Mouse (Mus musculus) embryonic fibroblast, embryonic 13.5 days (primary cell): ENCODE measurements around the gene Arfip1.

Experiments used
- CTCF ChIP-seq: IDR thresholded peaks from 2 replicates; pipeline ENCODE4 v1.5.1; 2011; ENCODE audit warnings: mild to moderate bottlenecking, control low read depth, low read length, moderate library complexity, borderline replicate concordance; ENCODE audit not compliant: insufficient read depth
- POLR2A ChIP-seq: IDR thresholded peaks from 2 replicates; pipeline ENCODE4 v1.6.1; 2011; ENCODE audit warnings: low read depth, mild to moderate bottlenecking, control low read depth, low read length, moderate library complexity

DNA sequence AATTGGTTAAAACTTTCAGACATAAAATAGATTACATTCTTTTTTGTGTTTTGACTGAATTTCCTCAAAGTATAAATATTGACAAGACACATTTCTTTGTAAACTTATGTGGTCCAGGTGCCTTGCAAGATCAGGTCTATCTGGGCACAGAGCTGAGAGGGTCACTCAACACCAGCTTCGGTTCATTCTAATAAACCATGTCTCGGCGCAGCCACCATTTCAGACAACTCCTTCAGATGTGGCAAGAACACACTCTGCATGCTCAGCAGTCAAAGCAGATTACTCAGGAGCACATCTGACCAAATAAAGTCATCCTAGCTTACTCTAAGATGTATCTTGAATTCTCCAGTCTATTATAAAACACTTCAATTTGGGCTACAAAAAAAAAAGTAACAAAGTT, 66.3 kb downstream of the Arfip1 start:
- TF ChIP-seq CTCF (no peak), POLR2A (no peak)
